Mouse (Mus musculus): ENCODE results near the gene Fbxo11.

Fbxo11 gene

DNA sequence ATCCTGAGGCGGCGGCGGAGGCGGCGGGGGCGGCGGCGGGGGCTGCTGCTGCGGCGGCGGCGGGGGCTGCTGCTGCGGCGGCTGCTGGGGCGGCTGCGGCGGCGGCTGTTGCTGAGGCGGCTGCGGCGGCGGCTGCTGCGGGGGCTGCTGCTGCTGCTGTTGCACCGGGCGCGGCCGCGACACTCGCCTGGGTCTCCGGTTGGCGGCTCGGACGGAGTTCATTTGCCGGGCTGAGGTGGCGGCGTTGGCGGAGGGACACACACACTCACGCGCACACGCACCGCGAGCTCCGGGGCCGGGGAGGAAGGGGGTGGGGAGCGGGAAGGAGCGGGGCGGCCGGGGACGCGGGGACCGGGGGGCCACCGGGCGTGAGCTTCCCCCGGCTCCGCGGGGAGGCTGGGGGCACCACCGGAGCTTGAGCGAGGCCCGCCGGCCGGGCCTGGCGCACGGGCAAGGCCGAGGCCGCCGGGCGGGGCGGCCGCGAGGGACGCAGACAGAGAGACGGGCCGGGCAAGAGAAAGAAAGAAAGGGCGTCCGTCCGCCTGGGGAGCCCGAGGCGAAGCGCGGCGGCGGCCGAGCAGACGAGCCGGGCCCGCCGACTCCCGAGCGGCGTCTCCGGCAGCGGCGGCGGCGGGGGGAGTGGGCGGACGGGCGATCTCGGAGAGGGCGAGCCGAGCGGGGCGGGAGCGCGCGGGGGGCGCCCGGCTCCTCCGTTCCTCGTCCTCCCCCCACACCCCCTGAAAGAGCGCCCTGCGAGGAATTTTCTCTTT lies at the start of gene Fbxo11:
Fbxo11 (minus strand) TSS at position 261 of the 770 bp plus-strand sequence.
- no peaks in the 10 kb centered on the region for H3K27me3 ChIP-seq (ENCODE audit: control insufficient read depth, insufficient read depth, low read length, poor library complexity, severe bottlenecking)
- peak; percentile 61 for DNase-seq (ENCODE audit: low read depth, low spot score)
- no peaks in the 10 kb centered on the region for H3K36me3 ChIP-seq (ENCODE audit: control insufficient read depth, insufficient read depth, low read length, poor library complexity, severe bottlenecking)

GRCm38 (mm10) chr17:88113883-88114229 lies 48.8 kb upstream of the Fbxo11 start:
- no peak for DNase-seq (ENCODE audit: low read depth, low spot score)
- Histone ChIP-seq H3K36me3 (ENCODE audit: control insufficient read depth, insufficient read depth, low read length, poor library complexity, severe bottlenecking) (no peaks in the 10 kb centered on the region), H3K27me3 (ENCODE audit: control insufficient read depth, insufficient read depth, low read length, poor library complexity, severe bottlenecking) (no peaks in the 10 kb centered on the region)

DNA sequence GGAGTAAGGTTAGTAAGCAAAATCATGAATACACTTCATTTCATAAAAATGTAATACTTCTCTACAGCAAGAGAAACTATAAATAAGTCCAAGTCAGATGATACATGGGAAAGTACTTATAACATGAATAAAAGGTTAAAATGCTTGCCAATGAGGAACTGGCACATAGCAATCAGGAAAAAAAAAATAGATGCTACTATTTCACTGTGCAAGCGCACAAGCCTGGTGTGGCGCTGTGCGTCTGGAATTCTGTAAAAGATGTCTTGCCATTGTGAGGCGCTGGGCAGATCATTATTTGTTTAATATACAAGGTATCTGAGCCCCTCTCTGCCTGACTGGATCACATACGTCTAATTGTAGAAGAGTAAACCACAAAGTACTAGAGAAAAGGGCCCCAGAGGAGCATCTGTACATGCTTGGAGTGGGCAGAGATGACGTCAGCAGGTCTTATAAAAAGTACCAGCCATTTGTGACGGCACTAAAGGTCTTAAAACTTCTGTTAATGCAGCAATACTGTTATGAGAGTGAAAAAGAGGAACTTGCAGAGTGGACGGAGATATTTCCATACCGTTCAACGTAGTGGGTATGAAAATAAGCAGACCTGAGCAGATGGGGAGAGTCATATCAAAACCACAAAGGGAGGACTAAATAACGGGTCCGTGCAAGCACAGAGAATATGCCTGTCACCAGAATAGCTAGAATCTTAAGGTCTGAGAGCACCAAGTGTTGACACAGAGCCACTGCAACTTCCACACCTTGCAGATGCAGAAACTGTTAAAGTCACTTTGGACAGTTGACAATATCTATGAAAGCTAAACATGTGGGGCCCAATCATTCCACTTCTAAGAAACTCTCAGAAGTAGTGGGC lies 48.2 kb upstream of the Fbxo11 start:
- no peaks in the 10 kb centered on the region for H3K27me3 ChIP-seq (ENCODE audit: control insufficient read depth, insufficient read depth, low read length, poor library complexity, severe bottlenecking)
- H3K36me3 ChIP-seq (ENCODE audit: control insufficient read depth, insufficient read depth, low read length, poor library complexity, severe bottlenecking), result no peaks in the 10 kb centered on the region
- DNase-seq (ENCODE audit: low read depth, low spot score), result peak; percentile 97

- Histone ChIP-seq H3K36me3 (ENCODE audit: control insufficient read depth, insufficient read depth, low read length, poor library complexity, severe bottlenecking) (no peaks in the 10 kb centered on the region), H3K27me3 (ENCODE audit: control insufficient read depth, insufficient read depth, low read length, poor library complexity, severe bottlenecking) (no peaks in the 10 kb centered on the region)
- DNase-seq (ENCODE audit: low read depth, low spot score), result peak; percentile 95
Measured at GRCm38 (mm10) chr17:88111865-88112645, 47.0 kb upstream of the Fbxo11 start.

- Histone ChIP-seq H3K27me3 (ENCODE audit: control insufficient read depth, insufficient read depth, low read length, poor library complexity, severe bottlenecking) (no peaks in the 10 kb centered on the region), H3K36me3 (ENCODE audit: control insufficient read depth, insufficient read depth, low read length, poor library complexity, severe bottlenecking) (no peaks in the 10 kb centered on the region)
- DNase-seq (ENCODE audit: low read depth, low spot score), result no peak
Measured at GRCm38 (mm10) chr17:88111081-88111796, 46.1 kb upstream of the Fbxo11 start.

- no peaks in the 10 kb centered on the region for H3K36me3 ChIP-seq (ENCODE audit: control insufficient read depth, insufficient read depth, low read length, poor library complexity, severe bottlenecking)
- peak; percentile 83 for DNase-seq (ENCODE audit: low read depth, low spot score)
- no peaks in the 10 kb centered on the region for H3K27me3 ChIP-seq (ENCODE audit: control insufficient read depth, insufficient read depth, low read length, poor library complexity, severe bottlenecking)
Measured at GRCm38 (mm10) chr17:88107708-88108107, 42.6 kb upstream of the Fbxo11 start.

DNA sequence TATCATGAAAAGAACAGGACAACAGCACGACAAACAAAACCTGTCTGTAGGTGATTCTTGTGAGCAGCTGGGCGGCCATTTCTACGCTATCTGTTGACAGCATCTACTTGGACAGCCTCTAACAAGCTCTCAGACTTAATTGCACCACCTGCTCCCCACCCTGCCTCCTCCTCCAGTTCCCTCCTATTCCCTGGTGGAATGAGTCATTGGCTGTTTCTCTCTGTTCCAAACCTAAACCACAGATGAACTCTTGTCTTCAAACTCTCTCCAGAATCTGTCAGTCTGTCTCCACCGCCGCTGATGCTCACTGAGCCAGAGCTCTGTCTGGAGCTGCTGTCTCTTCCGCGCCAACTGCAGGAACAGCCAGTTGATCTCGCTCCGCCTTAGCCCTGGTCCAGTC lies 41.3 kb upstream of the Fbxo11 start:
- H3K27me3 ChIP-seq (ENCODE audit: control insufficient read depth, insufficient read depth, low read length, poor library complexity, severe bottlenecking), result no peaks in the 10 kb centered on the region
- H3K36me3 ChIP-seq (ENCODE audit: control insufficient read depth, insufficient read depth, low read length, poor library complexity, severe bottlenecking), result no peaks in the 10 kb centered on the region
- DNase-seq (ENCODE audit: low read depth, low spot score), result no peak

- Histone ChIP-seq H3K27me3 (ENCODE audit: control insufficient read depth, insufficient read depth, low read length, poor library complexity, severe bottlenecking) (no peaks in the 10 kb centered on the region), H3K36me3 (ENCODE audit: control insufficient read depth, insufficient read depth, low read length, poor library complexity, severe bottlenecking) (no peaks in the 10 kb centered on the region)
- no peak for DNase-seq (ENCODE audit: low read depth, low spot score)
Measured at GRCm38 (mm10) chr17:88102597-88102996, 37.5 kb upstream of the Fbxo11 start.

GRCm38 (mm10) chr17:88098181-88098852 lies 33.2 kb upstream of the Fbxo11 start:
- Histone ChIP-seq H3K27me3 (ENCODE audit: control insufficient read depth, insufficient read depth, low read length, poor library complexity, severe bottlenecking) (no peaks in the 10 kb centered on the region), H3K36me3 (ENCODE audit: control insufficient read depth, insufficient read depth, low read length, poor library complexity, severe bottlenecking) (no peaks in the 10 kb centered on the region)
- no peak for DNase-seq (ENCODE audit: low read depth, low spot score)

DNA sequence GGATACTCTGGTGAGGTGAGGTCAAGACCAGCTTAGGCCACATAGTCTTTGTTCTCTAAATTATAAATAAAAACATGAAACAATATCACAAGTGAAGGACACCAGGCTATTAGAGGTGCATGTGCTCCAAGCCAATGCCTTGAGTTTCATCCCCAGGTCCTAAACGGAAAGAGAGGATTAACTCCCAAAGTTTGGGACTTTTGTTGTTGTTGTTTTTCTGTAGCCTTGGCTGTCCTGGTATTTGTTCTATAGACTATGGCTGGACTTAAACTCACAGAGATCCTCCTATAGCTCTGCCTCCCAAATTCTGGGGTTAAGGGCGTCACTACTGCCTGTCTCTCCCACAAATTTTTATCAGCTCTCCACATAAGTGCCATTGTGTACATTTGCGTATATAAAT lies 32.5 kb upstream of the Fbxo11 start:
- Histone ChIP-seq H3K36me3 (ENCODE audit: control insufficient read depth, insufficient read depth, low read length, poor library complexity, severe bottlenecking) (no peaks in the 10 kb centered on the region), H3K27me3 (ENCODE audit: control insufficient read depth, insufficient read depth, low read length, poor library complexity, severe bottlenecking) (no peaks in the 10 kb centered on the region)
- DNase-seq (ENCODE audit: low read depth, low spot score), result no peak

GRCm38 (mm10) chr17:88096809-88097399 lies 31.8 kb upstream of the Fbxo11 start:
- no peaks in the 10 kb centered on the region for H3K36me3 ChIP-seq (ENCODE audit: control insufficient read depth, insufficient read depth, low read length, poor library complexity, severe bottlenecking)
- peak; percentile 60 for DNase-seq (ENCODE audit: low read depth, low spot score)
- H3K27me3 ChIP-seq (ENCODE audit: control insufficient read depth, insufficient read depth, low read length, poor library complexity, severe bottlenecking), result no peaks in the 10 kb centered on the region

DNA sequence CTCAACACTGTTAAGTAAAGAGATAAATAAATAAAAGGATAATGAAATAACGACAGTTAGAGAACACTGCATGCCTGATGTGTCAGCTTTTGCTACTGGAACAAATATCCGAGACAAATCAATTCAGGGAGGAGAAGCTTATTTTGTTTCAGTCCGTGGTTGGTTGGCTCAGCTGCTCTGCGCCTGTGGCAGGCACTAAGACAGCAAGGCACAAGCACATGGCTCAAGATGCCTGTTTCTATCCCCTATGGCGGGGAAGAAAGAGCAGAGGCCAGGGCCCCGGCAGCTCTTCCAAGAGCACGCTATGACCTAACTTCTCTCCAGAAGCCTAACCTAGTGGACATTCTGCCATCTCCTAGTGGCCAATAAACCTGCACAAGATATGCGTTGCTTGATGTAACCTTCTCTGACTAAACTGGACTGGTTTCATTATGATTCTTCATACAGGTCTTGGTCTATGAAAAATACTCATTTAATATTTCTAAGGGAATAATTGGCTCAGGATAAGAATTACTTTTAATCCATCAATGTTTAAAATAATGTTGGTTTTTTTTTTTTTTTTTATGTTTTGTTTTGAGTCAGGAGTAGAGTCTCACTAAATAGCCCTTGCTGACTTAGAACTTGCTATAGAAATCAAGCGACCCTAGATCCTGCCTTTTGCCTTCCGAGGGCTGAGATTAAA lies 30.6 kb upstream of the Fbxo11 start:
- Histone ChIP-seq H3K36me3 (ENCODE audit: control insufficient read depth, insufficient read depth, low read length, poor library complexity, severe bottlenecking) (no peaks in the 10 kb centered on the region), H3K27me3 (ENCODE audit: control insufficient read depth, insufficient read depth, low read length, poor library complexity, severe bottlenecking) (no peaks in the 10 kb centered on the region)
- no peak for DNase-seq (ENCODE audit: low read depth, low spot score)

DNA sequence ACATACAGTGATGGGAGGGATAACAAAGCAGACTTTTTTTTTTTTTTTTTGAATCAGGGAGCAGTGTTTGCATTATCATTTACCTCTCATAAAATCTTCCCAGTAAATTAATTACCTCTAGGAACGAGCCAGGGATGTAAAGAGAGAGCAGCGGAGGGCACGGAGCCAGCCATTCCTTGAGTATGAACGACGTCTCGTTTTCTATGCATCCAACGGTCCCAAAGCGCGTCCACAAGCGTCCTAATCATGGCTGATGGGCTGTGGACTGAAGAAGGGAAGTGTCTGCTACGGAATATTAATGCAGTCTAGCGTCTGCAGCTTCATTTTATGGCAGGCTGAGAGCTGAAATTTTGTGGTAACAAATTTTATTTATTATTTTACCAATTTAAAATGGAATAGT lies 29.2 kb upstream of the Fbxo11 start:
- no peak for DNase-seq (ENCODE audit: low read depth, low spot score)
- H3K36me3 ChIP-seq (ENCODE audit: control insufficient read depth, insufficient read depth, low read length, poor library complexity, severe bottlenecking), result no peaks in the 10 kb centered on the region
- no peaks in the 10 kb centered on the region for H3K27me3 ChIP-seq (ENCODE audit: control insufficient read depth, insufficient read depth, low read length, poor library complexity, severe bottlenecking)
